Mouse (Mus musculus) midbrain, embryonic 15.5 days (tissue): ENCODE results near the gene Spire2. TPM values are rescaled to one million over a fixed set of nuclear protein-coding genes. Genes with fewer than 3 reads are reported as not detected.
A peak's percentile ranks its signal among the peaks of the same experiment; 100 is the strongest.
"Not testable (repeated sequence)": the region's sequence is repeated elsewhere in the genome, so short reads cannot be mapped to it uniquely, and the experiment has no call there.

Source experiments
- ATAC-seq: fragments of 200-750 bp; cut with Nextera tagmentation; replicated peaks from 2 replicates; pipeline ENCODE4 v1.8.0; 2017; ENCODE audit warnings: moderate TSS enrichment
- H3K27ac ChIP-seq: fragments of 300-500 bp; sonication (generic); 2 replicates; pipeline ENCODE4 v1.5.1; 2015; ENCODE audit warnings: mild to moderate bottlenecking, inconsistent platforms
- H3K27me3 ChIP-seq: fragments of 300-500 bp; sonication (generic); replicated peaks from 2 replicates; pipeline ENCODE4 v1.6.1; 2015; ENCODE audit warnings: inconsistent platforms
- H3K36me3 ChIP-seq: fragments of 300-500 bp; sonication (generic); replicated peaks from 2 replicates; pipeline ENCODE4 v1.6.1; 2015; ENCODE audit warnings: inconsistent platforms
- H3K4me1 ChIP-seq: fragments of 300-500 bp; sonication (generic); 2 replicates; pipeline ENCODE4 v1.6.1; 2015; ENCODE audit warnings: inconsistent platforms
- H3K4me2 ChIP-seq: fragments of 300-500 bp; sonication (generic); 2 replicates; pipeline ENCODE4 v1.6.1; 2015; ENCODE audit warnings: inconsistent platforms, mild to moderate bottlenecking, moderate library complexity
- H3K4me3 ChIP-seq: fragments of 300-500 bp; sonication (generic); 2 replicates; pipeline ENCODE4 v1.5.1; 2015; ENCODE audit warnings: mild to moderate bottlenecking, inconsistent platforms
- H3K9ac ChIP-seq: fragments of 300-500 bp; sonication (generic); 2 replicates; pipeline ENCODE4 v1.6.1; 2015; ENCODE audit warnings: mild to moderate bottlenecking, inconsistent platforms
- H3K9me3 ChIP-seq: fragments of 300-500 bp; sonication (generic); 2 replicates; pipeline ENCODE4 v1.6.1; 2016; ENCODE audit warnings: inconsistent platforms
- WGBS: fragments of 180-500 bp; shearing (Covaris S2); methylation state at CpG from one replicate; pipeline ENCODE4 v1.1.7; 2015; ENCODE audit warnings: mixed read lengths; 5-methylcytosine and 5-hydroxymethylcytosine counted together
- polyA plus RNA-seq: library from polyadenylated mRNA; unstranded; fragments of >200 nt; fragmentation: Nextera tagmentation; extraction: Ambion mirVana; gene quantifications from 2 replicates; pipeline ENCODE4 v1.2.1, GENCODE M21; 2015

Spire2 gene
- polyA plus RNA-seq, result 44.0 and 44.8 TPM in 2 replicates

DNA sequence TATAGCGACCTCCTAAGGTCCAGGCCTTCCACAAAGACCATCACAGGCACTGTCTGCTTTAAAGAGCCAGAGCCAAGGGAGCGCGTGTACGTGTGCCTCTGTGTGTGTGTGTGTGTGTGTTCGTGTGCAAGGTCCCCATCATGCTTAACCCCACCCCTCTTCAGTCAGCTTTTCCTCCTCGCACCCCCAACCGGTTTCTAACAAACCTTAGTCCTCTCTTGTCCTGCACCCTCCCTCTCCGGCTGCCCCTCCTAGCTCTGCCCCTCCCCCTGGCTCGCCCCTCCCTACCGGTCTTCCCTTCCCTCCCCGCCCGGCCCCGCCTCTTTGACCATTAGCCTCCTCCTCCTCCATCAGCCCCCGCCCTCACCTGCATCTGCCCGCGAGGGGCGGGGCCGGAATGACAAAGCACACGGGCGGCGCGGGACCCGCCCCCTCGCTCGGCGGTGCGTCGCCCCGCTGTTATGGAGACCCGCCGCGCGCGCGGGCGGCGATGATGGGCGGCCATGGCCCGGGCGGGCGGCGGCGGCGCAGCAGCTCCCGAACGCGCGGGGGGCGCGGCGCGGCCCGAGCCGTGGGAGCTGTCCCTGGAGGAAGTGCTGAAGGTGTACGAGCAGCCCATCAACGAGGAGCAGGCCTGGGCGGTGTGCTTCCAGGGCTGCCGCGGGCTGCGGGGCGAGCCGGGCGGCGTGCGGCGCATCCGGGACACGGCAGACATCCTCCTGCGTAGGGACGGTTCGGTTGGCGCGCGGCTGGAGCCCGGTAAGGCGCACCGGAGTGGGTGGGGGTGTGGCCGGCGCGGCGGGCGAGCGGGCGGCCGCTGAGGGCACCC is at the start of gene Spire2:
TSS of gene Spire2 (plus strand) at position 452 of the 829 bp plus-strand sequence.
- Histone ChIP-seq H3K9me3 (no peaks in the 10 kb centered on the region), H3K27me3 (no peaks in the 10 kb centered on the region), H3K4me2 (peak within 1 kb of the TSS; percentile 79), H3K9ac (peak within 1 kb of the TSS; percentile 73), H3K27ac (peak within 1 kb of the TSS; percentile 91), H3K4me1 (peaks cover 32% of the 10 kb centered on the region), H3K36me3 (no peaks in the 10 kb centered on the region), H3K4me3 (peak within 1 kb of the TSS; percentile 65)
- under 1% methylated on average over 78 of the region's 85 CpGs for WGBS
- peak; percentile 88 for ATAC-seq

DNA sequence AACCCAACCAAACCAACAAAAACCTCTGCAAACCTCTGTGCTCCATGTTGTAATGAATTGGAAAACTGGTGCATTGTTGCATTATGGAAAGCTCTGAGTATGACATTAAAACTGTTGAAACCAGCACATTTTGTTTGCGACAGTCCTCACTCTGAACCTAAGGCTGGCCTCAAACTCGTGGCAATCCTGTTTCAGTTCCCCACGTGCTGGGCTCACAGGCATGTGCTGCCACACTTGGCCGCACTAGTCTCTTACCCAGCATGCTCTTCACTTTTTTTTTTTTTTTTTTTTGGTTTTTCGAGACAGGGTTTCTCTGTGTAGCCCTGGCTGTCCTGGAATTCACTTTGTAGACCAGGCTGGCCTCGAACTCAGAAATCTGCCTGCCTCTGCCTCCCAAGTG is 49.5 kb upstream of the Spire2 start:
- ATAC-seq, H3K4me2 ChIP-seq, H3K27me3 ChIP-seq, H3K9ac ChIP-seq, H3K4me3 ChIP-seq, H3K4me1 ChIP-seq, H3K9me3 ChIP-seq, H3K36me3 ChIP-seq, H3K27ac ChIP-seq: not testable (repeated sequence)
- whole genome bisulfite sequencing, result 95% methylated on average over 5 of the region's 6 CpGs

DNA sequence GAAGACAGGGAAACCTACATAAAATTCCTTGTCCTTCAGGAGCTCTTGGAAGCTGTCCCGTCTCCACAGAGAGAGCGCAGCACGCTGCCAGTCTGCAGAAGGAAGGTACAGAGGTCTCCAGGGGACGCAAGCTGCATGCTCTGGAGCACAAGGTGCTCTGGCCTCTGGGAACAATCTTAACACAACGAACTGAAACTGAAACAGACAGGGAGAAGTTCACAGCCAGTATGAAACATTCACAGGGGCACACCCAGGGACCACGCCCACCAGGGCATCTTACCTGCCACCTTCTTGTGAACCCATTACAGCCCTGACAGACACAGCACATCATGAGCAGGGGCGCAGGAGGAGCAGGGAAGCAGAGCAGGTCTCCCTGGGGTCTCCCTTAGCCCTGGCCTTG is 48.5 kb upstream of the Spire2 start:
- no peaks in the 10 kb centered on the region for H3K27me3 ChIP-seq
- no peaks in the 10 kb centered on the region for H3K4me1 ChIP-seq
- H3K36me3 ChIP-seq, result no peaks in the 10 kb centered on the region
- H3K27ac ChIP-seq, result no peak overlapping the region
- ATAC-seq, result no peak
- no peak overlapping the region for H3K9ac ChIP-seq
- H3K4me2 ChIP-seq, result no peak overlapping the region
- no peak overlapping the region for H3K4me3 ChIP-seq
- H3K9me3 ChIP-seq, result no peaks in the 10 kb centered on the region
- WGBS, result 90% methylated on average over 7 of the region's 7 CpGs

DNA sequence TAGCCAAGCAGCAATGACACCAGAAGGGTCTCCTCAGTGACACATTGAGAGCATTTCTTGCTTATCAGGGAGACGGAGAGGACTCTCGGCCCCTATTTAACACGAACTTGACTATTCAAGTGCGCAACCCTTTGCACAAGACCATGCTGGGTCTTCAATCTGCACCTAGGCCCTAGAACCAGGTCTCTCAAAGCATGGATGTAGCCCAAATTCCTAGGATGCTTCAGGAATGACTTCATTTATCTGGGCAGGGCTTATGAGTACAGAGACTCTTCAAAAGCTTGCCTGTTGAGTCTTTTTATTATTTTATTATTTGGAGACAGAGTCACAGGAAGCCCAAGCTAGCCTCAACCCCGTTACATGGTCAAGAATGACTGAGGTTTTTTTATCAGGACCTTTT is 48.0 kb upstream of the Spire2 start:
- WGBS, result 93% methylated on average over 5 of the region's 5 CpGs
- no peak for ATAC-seq
- H3K9me3 ChIP-seq, result no peaks in the 10 kb centered on the region

DNA sequence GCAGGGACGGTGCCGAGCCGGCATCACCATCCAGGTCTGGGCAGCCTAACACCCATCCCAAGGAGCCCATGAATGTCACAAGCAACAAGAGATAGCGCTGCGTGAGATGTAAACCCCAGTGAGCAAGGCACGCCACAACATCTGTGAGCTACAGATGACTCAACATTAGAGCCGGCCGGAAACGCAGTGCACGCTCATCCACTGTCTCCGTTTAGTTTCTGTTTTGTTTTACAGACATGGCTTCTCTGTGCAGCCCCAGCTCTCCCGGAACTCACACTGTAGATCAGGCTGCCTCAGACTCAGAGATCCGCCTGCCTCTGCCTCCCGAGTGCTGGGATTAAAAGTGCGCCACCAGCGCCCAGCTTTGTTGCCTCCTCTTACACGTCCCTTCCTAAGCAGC is 45.2 kb upstream of the Spire2 start:
- H3K27me3 ChIP-seq, result no peaks in the 10 kb centered on the region
- H3K4me3 ChIP-seq, result no peak overlapping the region
- H3K9ac ChIP-seq, result no peak overlapping the region
- ATAC-seq, result no peak
- 96% methylated on average over 17 of the region's 17 CpGs for WGBS
- H3K4me1 ChIP-seq, result no peaks in the 10 kb centered on the region
- no peak overlapping the region for H3K27ac ChIP-seq
- no peak overlapping the region for H3K4me2 ChIP-seq
- no peaks in the 10 kb centered on the region for H3K36me3 ChIP-seq
- H3K9me3 ChIP-seq, result no peaks in the 10 kb centered on the region

More for the DNA sequence above, 48.0 kb upstream of the Spire2 start:
- Histone ChIP-seq H3K27me3 (no peaks in the 10 kb centered on the region), H3K4me3 (no peak overlapping the region), H3K36me3 (no peaks in the 10 kb centered on the region), H3K4me2 (no peak overlapping the region), H3K4me1 (no peaks in the 10 kb centered on the region), H3K9ac (no peak overlapping the region), H3K27ac (no peak overlapping the region)

DNA sequence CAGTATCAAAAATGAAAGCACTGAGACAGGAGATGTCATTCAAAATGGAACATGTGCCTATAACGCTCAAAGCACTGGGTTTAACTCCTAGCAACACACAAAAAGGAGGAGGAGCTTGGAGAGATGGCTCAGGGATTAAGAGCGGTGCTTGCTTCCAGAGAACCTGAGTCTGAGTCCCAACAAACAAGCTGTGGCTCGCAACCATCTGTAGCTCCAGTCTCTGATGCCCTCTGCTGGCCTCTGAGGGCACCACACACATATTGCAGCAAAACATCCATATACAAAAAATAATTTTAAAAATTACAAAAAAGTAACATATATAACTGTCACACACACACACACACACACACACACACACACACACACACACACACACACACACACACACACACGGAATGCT is 42.3 kb upstream of the Spire2 start:
- no peak for ATAC-seq
- 79% methylated on average over 4 of the region's 4 CpGs for WGBS
- Histone ChIP-seq H3K4me1 (no peaks in the 10 kb centered on the region), H3K27ac (no peak overlapping the region), H3K9me3 (no peaks in the 10 kb centered on the region), H3K27me3 (no peaks in the 10 kb centered on the region), H3K36me3 (no peaks in the 10 kb centered on the region), H3K9ac (no peak overlapping the region), H3K4me3 (no peak overlapping the region), H3K4me2 (no peak overlapping the region)

DNA sequence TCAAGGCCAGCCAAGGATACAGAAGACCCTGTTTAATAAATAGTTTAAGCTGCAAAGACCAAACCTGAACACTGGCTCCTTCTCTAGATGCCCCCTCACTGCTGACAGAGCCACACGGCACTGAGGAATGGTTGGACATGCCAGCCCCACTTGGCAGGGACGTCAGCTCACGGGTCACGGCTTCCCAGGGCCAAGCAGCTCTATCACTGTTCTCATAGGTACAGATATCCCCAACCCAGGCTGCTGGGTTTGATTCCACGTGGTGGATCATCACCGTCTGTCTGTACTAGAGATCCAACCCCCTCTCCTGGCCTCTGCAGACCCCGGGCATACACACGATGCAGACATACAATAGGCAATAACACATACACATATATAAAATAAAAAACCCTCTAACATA is 41.8 kb upstream of the Spire2 start:
- Histone ChIP-seq H3K27ac (no peak overlapping the region), H3K27me3 (no peaks in the 10 kb centered on the region), H3K4me2 (no peak overlapping the region), H3K36me3 (no peaks in the 10 kb centered on the region), H3K4me1 (no peaks in the 10 kb centered on the region), H3K9me3 (no peaks in the 10 kb centered on the region), H3K4me3 (no peak overlapping the region), H3K9ac (no peak overlapping the region)
- ATAC-seq, result no peak
- 94% methylated on average over 8 of the region's 8 CpGs for WGBS

DNA sequence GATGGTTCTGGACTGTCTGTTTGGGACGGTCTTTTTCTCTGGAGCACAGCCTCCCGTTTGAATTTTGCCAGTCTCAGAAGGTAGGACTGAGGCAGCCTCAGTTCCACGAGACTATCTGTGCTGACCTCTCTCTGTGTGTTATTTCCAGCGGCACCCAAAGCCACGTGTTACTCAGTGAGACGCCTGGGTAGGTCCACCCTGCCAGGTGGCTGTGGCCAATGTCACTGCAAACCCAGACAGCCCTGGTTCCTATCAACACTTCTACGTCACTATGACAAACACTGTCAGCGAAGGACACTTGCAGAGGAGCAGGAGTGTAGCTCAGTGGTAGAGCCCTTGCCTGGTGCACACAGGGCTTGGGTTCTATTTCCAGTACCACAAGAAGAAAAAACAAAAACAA is 40.8 kb upstream of the Spire2 start:
- H3K4me1 ChIP-seq, result no peaks in the 10 kb centered on the region
- H3K4me2 ChIP-seq, result no peak overlapping the region
- ATAC-seq, result no peak
- H3K36me3 ChIP-seq, result no peaks in the 10 kb centered on the region
- no peaks in the 10 kb centered on the region for H3K27me3 ChIP-seq
- H3K4me3 ChIP-seq, result no peak overlapping the region
- no peaks in the 10 kb centered on the region for H3K9me3 ChIP-seq
- H3K27ac ChIP-seq, result no peak overlapping the region
- 91% methylated on average over 8 of the region's 8 CpGs for WGBS
- H3K9ac ChIP-seq, result no peak overlapping the region

DNA sequence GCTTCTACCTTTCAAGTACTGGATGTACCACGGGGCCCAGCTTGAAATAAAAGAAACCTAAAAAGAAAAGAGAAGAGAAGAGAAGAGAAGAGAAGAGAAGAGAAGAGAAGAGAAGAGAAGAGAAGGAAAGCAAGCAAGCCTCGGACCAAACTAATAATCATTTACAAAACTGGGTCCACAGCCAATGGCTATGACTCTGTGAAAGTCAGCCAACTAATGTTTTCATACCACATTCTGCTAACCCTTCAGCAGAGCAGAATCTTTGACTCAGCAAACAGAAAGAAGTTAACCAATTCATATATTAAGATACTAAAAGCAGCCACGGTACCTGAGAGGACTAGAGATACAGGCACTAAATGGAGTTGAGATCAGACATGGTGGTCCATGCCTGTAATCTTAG is 40.2 kb upstream of the Spire2 start:
- Histone ChIP-seq H3K4me2 (no peak overlapping the region), H3K9me3 (no peaks in the 10 kb centered on the region), H3K36me3 (no peaks in the 10 kb centered on the region), H3K4me3 (no peak overlapping the region), H3K27me3 (no peaks in the 10 kb centered on the region), H3K27ac (no peak overlapping the region), H3K9ac (no peak overlapping the region), H3K4me1 (no peaks in the 10 kb centered on the region)
- no peak for ATAC-seq
- WGBS, result 91% methylated on average over 3 of the region's 3 CpGs

DNA sequence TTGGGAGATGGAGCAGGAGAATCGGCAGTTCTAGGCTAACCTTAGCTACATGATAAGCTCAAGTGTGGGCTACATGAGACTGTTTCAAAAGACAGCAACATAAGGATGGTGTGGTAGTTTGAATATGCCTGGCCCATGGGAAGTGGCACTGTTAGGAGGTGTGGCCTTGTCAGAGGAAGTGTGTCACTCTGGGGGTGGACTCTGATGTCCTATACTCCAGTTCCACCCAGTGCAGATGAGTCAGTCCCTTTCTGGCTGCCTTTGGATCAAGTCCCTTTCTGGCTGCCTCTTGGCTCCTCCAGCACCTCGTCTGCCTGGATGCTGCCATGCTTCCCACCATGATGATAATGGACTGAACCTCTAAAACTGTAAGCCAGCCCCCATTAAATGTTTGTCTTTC is 39.7 kb upstream of the Spire2 start:
- Histone ChIP-seq H3K27ac (no peak overlapping the region), H3K4me1 (no peaks in the 10 kb centered on the region), H3K9me3 (no peaks in the 10 kb centered on the region), H3K4me3 (no peak overlapping the region), H3K27me3 (no peaks in the 10 kb centered on the region), H3K9ac (no peak overlapping the region), H3K36me3 (no peaks in the 10 kb centered on the region), H3K4me2 (no peak overlapping the region)
- no peak for ATAC-seq
- WGBS, result 94% methylated on average over 2 of the region's 2 CpGs

DNA sequence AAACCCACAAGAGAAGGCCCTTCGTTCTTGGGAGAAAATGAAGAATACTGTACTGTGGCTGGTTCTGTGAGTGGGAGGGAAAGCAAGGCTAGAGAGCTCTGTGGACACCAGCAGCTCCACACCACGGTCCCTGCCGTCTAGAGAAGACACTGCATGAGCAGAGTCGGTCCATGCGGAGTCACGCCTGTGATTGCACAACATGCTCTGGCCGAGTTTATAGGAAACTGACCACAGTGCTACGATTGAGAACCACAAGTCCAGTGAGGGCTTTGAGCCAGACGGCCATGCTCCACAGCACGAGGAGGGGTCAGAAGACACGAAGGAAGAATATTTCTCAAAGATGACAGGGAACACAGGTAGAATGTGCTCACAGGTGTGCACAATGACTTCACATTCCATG is 34.2 kb upstream of the Spire2 start:
- Histone ChIP-seq H3K36me3 (no peaks in the 10 kb centered on the region), H3K4me3 (no peak overlapping the region), H3K9ac (no peak overlapping the region), H3K27ac (no peak overlapping the region), H3K4me1 (no peaks in the 10 kb centered on the region), H3K27me3 (no peaks in the 10 kb centered on the region), H3K4me2 (no peak overlapping the region), H3K9me3 (no peaks in the 10 kb centered on the region)
- ATAC-seq, result no peak
- 92% methylated on average over 11 of the region's 11 CpGs for whole genome bisulfite sequencing

DNA sequence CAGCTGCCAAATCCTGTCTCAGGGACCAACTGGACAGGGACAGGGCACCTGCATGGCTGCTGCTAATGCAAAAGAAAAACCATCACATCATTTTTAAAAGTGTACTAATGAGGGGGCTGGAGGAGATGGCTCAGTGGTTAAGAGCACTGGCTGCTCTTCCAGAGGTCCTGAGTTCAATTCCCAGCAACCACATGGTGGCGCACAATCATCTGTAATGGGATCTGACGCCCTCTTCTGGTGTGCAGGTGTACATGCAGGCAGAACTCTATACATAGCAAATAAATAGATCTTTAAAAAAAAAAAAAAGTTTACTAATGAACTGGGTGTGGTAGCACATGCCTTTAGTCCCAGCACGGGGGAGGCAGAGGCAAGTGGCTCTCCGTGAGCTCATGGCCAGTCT is 23.8 kb upstream of the Spire2 start:
- Histone ChIP-seq H3K27me3 (no peaks in the 10 kb centered on the region), H3K27ac (no peak overlapping the region)
- 70% methylated on average over 4 of the region's 4 CpGs for WGBS

DNA sequence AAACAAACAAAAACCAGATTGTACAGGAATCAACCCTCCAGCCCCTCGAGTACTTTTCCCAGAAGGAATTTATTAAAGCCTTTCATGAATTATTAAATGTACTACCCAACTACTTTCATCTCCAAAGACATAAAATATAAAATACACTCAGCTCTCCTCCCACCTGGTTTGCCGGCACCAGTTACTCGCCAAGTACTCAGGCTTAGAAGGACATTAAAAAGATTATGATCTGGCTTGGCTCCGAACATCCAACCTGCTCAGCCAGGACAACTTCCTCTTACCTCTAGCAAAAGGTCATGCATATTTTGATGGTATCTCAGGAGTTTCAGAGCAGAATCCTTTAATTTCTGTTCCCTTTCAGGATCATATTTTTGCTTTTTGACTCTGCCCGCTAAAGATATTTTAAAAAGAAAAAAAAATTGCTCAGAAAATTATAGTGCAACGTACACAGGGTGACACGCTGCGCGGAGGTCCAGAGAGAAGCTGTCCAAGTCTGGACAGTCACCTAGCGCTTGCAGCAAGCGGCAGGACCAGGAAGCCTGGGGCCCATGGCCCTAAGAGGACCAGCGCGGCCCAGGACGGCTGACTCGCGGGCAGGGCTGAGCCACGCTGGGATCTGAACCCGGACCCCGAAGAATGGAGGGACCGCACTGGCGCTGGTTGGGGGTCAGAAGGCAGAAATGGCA is 14.6 kb upstream of the Spire2 start:
- H3K27me3 ChIP-seq, result no peaks in the 10 kb centered on the region
- ATAC-seq, result peak; percentile 83
- no peaks in the 10 kb centered on the region for H3K36me3 ChIP-seq
- H3K4me1 ChIP-seq, result peaks cover 14% of the 10 kb centered on the region
- no peak overlapping the region for H3K27ac ChIP-seq
- no peaks in the 10 kb centered on the region for H3K9me3 ChIP-seq
- 6% methylated on average over 21 of the region's 21 CpGs for WGBS
- H3K4me3 ChIP-seq, result peak overlapping the region; percentile 52
- peak overlapping the region; percentile 47 for H3K9ac ChIP-seq
- H3K4me2 ChIP-seq, result peak overlapping the region; percentile 98

More for the DNA sequence above, 23.8 kb upstream of the Spire2 start:
- Histone ChIP-seq H3K4me3 (no peak overlapping the region), H3K9me3 (no peaks in the 10 kb centered on the region), H3K4me1 (no peaks in the 10 kb centered on the region), H3K9ac (no peak overlapping the region), H3K36me3 (no peaks in the 10 kb centered on the region), H3K4me2 (no peak overlapping the region)
- no peak for ATAC-seq
